Mouse (Mus musculus): Measurements from ENCODE around the gene Car6.

GRCm38 (mm10) chr4:150229747-150230390, 28.7 kb upstream of the Car6 start:
- TF ChIP-seq TAL1 (conservative IDR thresholded peaks at IDR 0.05; ENCODE audit: low read depth, low read length) = no peak
- TF ChIP-seq CTCF (IDR thresholded peaks at IDR 0.05; ENCODE audit: low read depth, low read length) = no peak

Data from G1E (cell line).